Mouse (Mus musculus) megakaryocyte, embryonic 14.5 days (primary cell): ENCODE measurements around the gene Cope. TPM values are rescaled to one million over a fixed set of nuclear protein-coding genes. Genes with fewer than 3 reads are reported as not detected.

Source experiments
- H3K27me3 ChIP-seq: replicated peaks from 2 replicates; pipeline ENCODE3; 2012; ENCODE audit warnings: inconsistent platforms
- H3K36me3 ChIP-seq: replicated peaks from 2 replicates; pipeline ENCODE3; 2012; ENCODE audit warnings: low read length, inconsistent platforms, mixed read lengths
- H3K4me1 ChIP-seq: 2 replicates; pipeline ENCODE4 v1.6.1; 2012; ENCODE audit warnings: inconsistent platforms
- H3K4me3 ChIP-seq: replicated peaks from 2 replicates; pipeline ENCODE3; 2012; ENCODE audit warnings: moderate library complexity, mild to moderate bottlenecking, inconsistent platforms
- H3K9me3 ChIP-seq: 2 replicates; pipeline ENCODE4 v1.6.1; 2012; ENCODE audit warnings: inconsistent platforms
- FLI1 ChIP-seq: IDR thresholded peaks from 2 replicates; pipeline ENCODE4 v1.6.1; 2012; ENCODE audit warnings: low read length, inconsistent platforms, mixed read lengths
- GATA1 ChIP-seq: IDR thresholded peaks from 3 replicates; pipeline ENCODE4 v1.6.1; 2012; ENCODE audit warnings: mixed read lengths, low read length, inconsistent platforms, borderline replicate concordance
- polyA plus RNA-seq: library from polyadenylated mRNA; stranded (reverse); fragments of >175 nt; gene quantifications from 2 replicates; pipeline ENCODE4 v1.2.3, GENCODE M21; 2012; ENCODE audit warnings: low replicate concordance; ENCODE audit not compliant: insufficient read depth

Gene Cope
- polyA plus RNA-seq, 1 experiment: 566 TPM

- peaks cover 55% of the 10 kb centered on the region for H3K4me1 ChIP-seq
- no peak for TF ChIP-seq GATA1
- TF ChIP-seq FLI1: no peak
These were observed 51.7 kb downstream of the Cope start for GRCm38 (mm10) chr8:70354004-70354403.

GRCm38 (mm10) chr8:70356111-70356510 lies 53.8 kb downstream of the Cope start:
- no peak overlapping the region for H3K4me3 ChIP-seq

More at GRCm38 (mm10) chr8:70354004-70354403, 51.7 kb downstream of the Cope start:
- Histone ChIP-seq H3K4me3 (peak overlapping the region; percentile 97), H3K27me3 (peaks cover 4% of the 10 kb centered on the region), H3K36me3 (peaks cover 24% of the 10 kb centered on the region), H3K9me3 (no peaks in the 10 kb centered on the region)

GRCm38 (mm10) chr8:70359411-70359810 lies 57.1 kb downstream of the Cope start:
- no peak for TF ChIP-seq GATA1
- TF ChIP-seq FLI1: no peak
- Histone ChIP-seq H3K4me1 (peaks cover 43% of the 10 kb centered on the region), H3K36me3 (no peaks in the 10 kb centered on the region), H3K27me3 (peaks cover 16% of the 10 kb centered on the region), H3K4me3 (no peak overlapping the region), H3K9me3 (0 out of 2 replicates have a peak, but pooled peaks cover 2% of the 10 kb centered on the region)

More at GRCm38 (mm10) chr8:70356111-70356510, 53.8 kb downstream of the Cope start:
- H3K9me3 ChIP-seq: 0 out of 2 replicates have a peak, but pooled peaks cover 2% of the 10 kb centered on the region
- TF ChIP-seq GATA1 (no peak), FLI1 (no peak)
- peaks cover 12% of the 10 kb centered on the region for H3K27me3 ChIP-seq
- peaks cover 41% of the 10 kb centered on the region for H3K4me1 ChIP-seq
- H3K36me3 ChIP-seq: peaks cover 3% of the 10 kb centered on the region

DNA sequence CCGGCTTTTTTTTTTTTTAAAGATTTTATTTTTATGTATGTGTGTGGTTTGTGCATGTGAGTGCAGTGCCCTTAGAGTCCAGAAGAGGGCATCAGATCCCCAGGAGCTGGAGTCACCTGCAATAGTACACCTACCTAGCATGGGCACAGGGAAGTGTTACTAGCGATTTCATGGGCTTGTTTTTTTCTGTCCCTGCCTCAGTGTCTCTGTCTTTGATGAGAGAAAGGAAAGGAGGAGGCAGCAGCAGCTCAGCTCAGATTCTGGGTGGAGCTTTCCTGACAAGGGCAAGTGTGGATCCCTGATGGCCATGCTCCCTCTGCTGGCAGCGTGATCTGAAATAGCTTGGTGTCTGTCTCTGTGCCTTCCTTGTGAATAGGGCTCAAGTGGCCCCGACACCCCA lies 58.5 kb downstream of the Cope start:
- Histone ChIP-seq H3K36me3 (no peaks in the 10 kb centered on the region), H3K27me3 (peaks cover 21% of the 10 kb centered on the region), H3K4me3 (no peak overlapping the region), H3K9me3 (0 out of 2 replicates have a peak, but pooled peaks cover 2% of the 10 kb centered on the region), H3K4me1 (peaks cover 40% of the 10 kb centered on the region)
- TF ChIP-seq FLI1: no peak
- TF ChIP-seq GATA1: no peak

DNA sequence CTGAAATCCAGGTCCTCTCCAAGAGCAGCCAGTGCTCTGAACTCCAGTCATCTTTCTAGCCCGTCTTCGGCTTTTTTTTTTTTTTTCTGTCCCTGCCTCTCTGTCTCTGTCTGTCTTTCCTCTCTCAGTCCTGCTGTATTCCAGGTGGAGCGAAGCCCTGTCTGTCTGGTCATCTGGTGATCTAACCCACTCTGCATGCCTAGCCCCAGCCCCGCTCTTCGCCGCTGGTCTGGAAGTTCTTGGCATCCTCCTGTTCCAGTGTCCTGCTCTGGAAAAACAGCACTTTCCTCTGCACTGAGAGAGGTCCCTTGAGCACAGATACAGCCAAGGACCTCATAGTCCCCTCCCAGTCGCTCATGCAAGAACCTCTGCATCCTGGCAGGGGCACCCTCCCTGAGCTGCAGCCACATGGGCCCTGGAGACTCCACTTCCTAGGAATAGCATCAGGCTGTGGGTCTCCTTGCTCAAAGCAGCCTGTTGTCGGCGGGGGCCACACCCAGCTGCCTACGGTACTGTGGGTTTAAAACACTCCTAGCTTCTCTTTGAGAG lies 59.2 kb downstream of the Cope start:
- H3K36me3 ChIP-seq: no peaks in the 10 kb centered on the region
- H3K4me3 ChIP-seq: no peak overlapping the region
- H3K27me3 ChIP-seq: peaks cover 27% of the 10 kb centered on the region
- no peak for TF ChIP-seq FLI1
- TF ChIP-seq GATA1: no peak
- H3K4me1 ChIP-seq: peaks cover 36% of the 10 kb centered on the region
- H3K9me3 ChIP-seq: 0 out of 2 replicates have a peak, but pooled peaks cover 2% of the 10 kb centered on the region

Other genes starting within 250 kb of the Cope start
- 0.34 TPM in 1 of 2 replicates, not detected in the other for gene Tm6sf2, start 229.6 kb upstream of the Cope start, polyA plus RNA-seq
- not detected in 2 replicates for gene Hapln4, start 219.1 kb upstream of the Cope start, polyA plus RNA-seq
- gene Ncan, start 181.6 kb upstream of the Cope start, polyA plus RNA-seq: not detected in 2 replicates
- 14.3 TPM in 1 of 2 replicates, not detected in the other for gene Nr2c2ap, start 171.2 kb upstream of the Cope start, polyA plus RNA-seq
- gene Rfxank, start 163.4 kb upstream of the Cope start, polyA plus RNA-seq: 8.9 and 18.5 TPM in 2 replicates
- 20.7 and 53.5 TPM in 2 replicates for gene Borcs8, start 163.0 kb upstream of the Cope start, polyA plus RNA-seq
- gene Mef2b, start 162.8 kb upstream of the Cope start, polyA plus RNA-seq: 1.3 and 1.9 TPM in 2 replicates
- gene Tmem161a, start 130.2 kb upstream of the Cope start, polyA plus RNA-seq: 63.2 and 162 TPM in 2 replicates
- gene Slc25a42, start 90.2 kb upstream of the Cope start, polyA plus RNA-seq: 5.0 and 5.5 TPM in 2 replicates
- gene Sugp2, start 68.3 kb upstream of the Cope start, polyA plus RNA-seq: 29.7 and 31.6 TPM in 2 replicates
- gene Armc6, start 68.1 kb upstream of the Cope start, polyA plus RNA-seq: 22.2 and 27.8 TPM in 2 replicates
- 192 and 246 TPM in 2 replicates for gene Homer3, start 19.7 kb upstream of the Cope start, polyA plus RNA-seq
- gene Ddx49, start within 50 bp of the Cope start, polyA plus RNA-seq: 29.5 and 36.4 TPM in 2 replicates
- 0.55 and 1.8 TPM in 2 replicates for gene Cers1, start 13.3 kb downstream of the Cope start, polyA plus RNA-seq
- 0.26 TPM in 1 of 2 replicates, not detected in the other for gene Gdf1, start 27.3 kb downstream of the Cope start, polyA plus RNA-seq
- gene Upf1, start 50.8 kb downstream of the Cope start, polyA plus RNA-seq: 75.0 and 100 TPM in 2 replicates
- 0.27 TPM in 1 of 2 replicates, not detected in the other for gene Comp, start 71.0 kb downstream of the Cope start, polyA plus RNA-seq
- 17.9 and 34.0 TPM in 2 replicates for gene Crtc1, start 137.1 kb downstream of the Cope start, polyA plus RNA-seq
- gene Klhl26, start 174.4 kb downstream of the Cope start, polyA plus RNA-seq: 10.3 and 19.1 TPM in 2 replicates
- gene Tmem59l, start 184.8 kb downstream of the Cope start, polyA plus RNA-seq: not detected in 2 replicates
- not detected in 2 replicates for gene Crlf1, start 190.6 kb downstream of the Cope start, polyA plus RNA-seq
- gene Rex1bd, start 204.2 kb downstream of the Cope start, polyA plus RNA-seq: 135 and 319 TPM in 2 replicates
- 499 and 989 TPM in 2 replicates for gene Uba52, start 208.3 kb downstream of the Cope start, polyA plus RNA-seq
- 3,667 and 5,102 TPM in 2 replicates for gene Fkbp8, start 225.2 kb downstream of the Cope start, polyA plus RNA-seq
- gene Kxd1, start 225.4 kb downstream of the Cope start, polyA plus RNA-seq: 33.5 and 40.2 TPM in 2 replicates
- 58.8 and 65.3 TPM in 2 replicates for gene Ell, start 236.9 kb downstream of the Cope start, polyA plus RNA-seq